In genomic region chr6:114991909-114992308, GRCm38 (mm10) we compare ENCODE assay signal across 20 mouse cellular contexts. TPM values are rescaled to one million over a fixed set of nuclear protein-coding genes. Genes with fewer than 3 reads are reported as not detected.
A peak's percentile ranks its signal among the peaks of the same experiment; 100 is the strongest.
DNase-seq lines count a peak whose midpoint lies in the region; ATAC-seq lines count a peak whose summit lies in the region.
"Had no signal": no experiment of that assay in that cellular context is flagged by ENCODE, and none has a peak within 500 bp of the region (broad histone marks: within the 10 kb centered on the region; RNA-seq: fewer than 3 reads in every experiment).

No protein-coding gene starts in this region.

- no peaks in the 10 kb centered on the region for H3K9me3 ChIP-seq in embryonic facial prominence, embryonic 15.5 days (replicated peaks)
- H3K9me3 ChIP-seq in embryonic facial prominence, embryonic 10.5 days, result no peaks in the 10 kb centered on the region
- H3K9me3 ChIP-seq: embryonic facial prominence, embryonic 13.5 days; G1E had no signal

- no peak overlapping the region for H3K4me3 ChIP-seq in embryonic facial prominence, embryonic 15.5 days (replicated peaks)
- no peak overlapping the region for H3K4me3 ChIP-seq in embryonic facial prominence, embryonic 10.5 days
- H3K4me3 ChIP-seq: embryonic facial prominence, embryonic 13.5 days; forebrain, embryonic 13.5 days had no signal

- peak overlapping the region; percentile 65; the same call in 1 of the 2 replicates for H3K27ac ChIP-seq in embryonic facial prominence, embryonic 15.5 days (replicated peaks)
- no peak overlapping the region for H3K27ac ChIP-seq in embryonic facial prominence, embryonic 10.5 days (replicated peaks)
- H3K27ac ChIP-seq: embryonic facial prominence, embryonic 13.5 days; forebrain, embryonic 13.5 days had no signal

- ATAC-seq in embryonic facial prominence, embryonic 15.5 days (ENCODE audit: insufficient number of reproducible peaks, low FRiP score, low TSS enrichment, low read depth), result no peak
- peak; percentile 52 for ATAC-seq in inflammation-experienced regulatory T-cells, adult 6 months
- ATAC-seq: activated CD4-positive, CD25-positive, alpha-beta regulatory T cell, adult 4 months; forebrain, embryonic 13.5 days; forebrain, embryonic 16.5 days; Patski had no signal

- H3K9ac ChIP-seq in embryonic facial prominence, embryonic 15.5 days, result no peak overlapping the region
- H3K9ac ChIP-seq: embryonic facial prominence, embryonic 13.5 days; forebrain, embryonic 13.5 days had no signal

- 58% methylated on average over 4 of the region's 4 CpGs for whole genome bisulfite sequencing in embryonic facial prominence, embryonic 15.5 days
- 81% methylated on average over 4 of the region's 4 CpGs for WGBS in embryonic facial prominence, embryonic 10.5 days

- no peaks in the 10 kb centered on the region for H3K27me3 ChIP-seq in embryonic facial prominence, embryonic 15.5 days
- H3K27me3 ChIP-seq in embryonic facial prominence, embryonic 10.5 days (replicated peaks; ENCODE audit: low read depth, poor library complexity, severe bottlenecking), result no peaks in the 10 kb centered on the region
- H3K27me3 ChIP-seq: embryonic facial prominence, embryonic 13.5 days; forebrain, embryonic 13.5 days; Patski had no signal

- no peak for DNase-seq in embryonic facial prominence, embryonic 10.5 days (ENCODE audit: low spot score)
- DNase-seq in neural tube, embryonic 10.5 days (ENCODE audit: extremely low spot score, low spot score), result no peak
- no peak for DNase-seq in liver
- DNase-seq: adrenal gland, adult 8-10 months; adrenal gland, postnatal 14 days; adrenal gland, postnatal 36 days; B cell, adult 2 months; cerebellum, adult 11-12 months; cerebellum, adult 2 months; cerebellum, adult 9-10 months; cerebellum, postnatal 10 days; cerebellum, postnatal 25 days had no signal

- no peaks in the 10 kb centered on the region for H3K36me3 ChIP-seq in embryonic facial prominence, embryonic 15.5 days
- H3K36me3 ChIP-seq in embryonic facial prominence, embryonic 10.5 days (replicated peaks), result no peaks in the 10 kb centered on the region
- H3K36me3 ChIP-seq: embryonic facial prominence, embryonic 13.5 days; G1E had no signal

- peaks cover 51% of the 10 kb centered on the region for H3K4me1 ChIP-seq in embryonic facial prominence, embryonic 15.5 days
- H3K4me1 ChIP-seq in embryonic facial prominence, embryonic 10.5 days, result peaks cover 35% of the 10 kb centered on the region

- no peak overlapping the region for H3K4me2 ChIP-seq in embryonic facial prominence, embryonic 15.5 days (replicated peaks)
- H3K4me2 ChIP-seq: embryonic facial prominence, embryonic 13.5 days; forebrain, embryonic 13.5 days had no signal

RNA-seq across cellular contexts. Expression of gene Vgll4, which starts 22.1 kb away (rescaled TPM):
- polyA plus RNA-seq in embryonic facial prominence, embryonic 15.5 days (2015; fragmentation: Nextera tagmentation; extraction: Ambion mirVana), result 141 and 143 TPM in 2 replicates
- 98.8 and 111 TPM in 2 replicates for polyA plus RNA-seq in embryonic facial prominence, embryonic 10.5 days (2016; fragmentation: Nextera tagmentation; extraction: Ambion mirVana)
- 100 to 1,000 TPM; 118 to 183 (median 152) TPM for polyA plus RNA-seq in inflammation-experienced regulatory T-cells, adult 6 months (2017; shearing (Covaris generic))

RNA-seq across cellular contexts. Expression of gene Tamm41, which starts 45.8 kb away (rescaled TPM):
- polyA plus RNA-seq in embryonic facial prominence, embryonic 15.5 days (2015; fragmentation: Nextera tagmentation; extraction: Ambion mirVana), result 51.9 and 54.7 TPM in 2 replicates
- polyA plus RNA-seq in embryonic facial prominence, embryonic 10.5 days (2016; fragmentation: Nextera tagmentation; extraction: Ambion mirVana), result 96.8 and 99.5 TPM in 2 replicates
- 10 to 100 TPM; 19.7 to 33.2 (median 25.1) TPM for polyA plus RNA-seq in inflammation-experienced regulatory T-cells, adult 6 months (2017; shearing (Covaris generic))
